Mouse (Mus musculus) neural tube, embryonic 14.5 days (tissue): ENCODE data around the gene Clk2. TPM values are rescaled to one million over a fixed set of nuclear protein-coding genes. Genes with fewer than 3 reads are reported as not detected.
A peak's percentile ranks its signal among the peaks of the same experiment; 100 is the strongest.

Experiments used
- ATAC-seq: fragments of 200-750 bp; cut with Nextera tagmentation; 2 replicates; pipeline ENCODE4 v1.8.0; 2017; ENCODE audit warnings: low read depth, mild to moderate bottlenecking, moderate TSS enrichment, moderate library complexity
- H3K27ac ChIP-seq: fragments of 300-500 bp; sonication (generic); 2 replicates; pipeline ENCODE4 v1.5.1; 2014; ENCODE audit warnings: low read depth, mild to moderate bottlenecking, control low read depth, low read length, moderate library complexity, mixed read lengths
- H3K27me3 ChIP-seq: fragments of 300-500 bp; sonication (generic); 2 replicates; pipeline ENCODE4 v1.6.1; 2014; ENCODE audit warnings: low read length; ENCODE audit not compliant: control insufficient read depth, insufficient read depth
- H3K36me3 ChIP-seq: fragments of 300-500 bp; sonication (generic); 2 replicates; pipeline ENCODE4 v1.6.1; 2014; ENCODE audit warnings: low read length, mixed read lengths; ENCODE audit not compliant: control insufficient read depth, insufficient read depth
- H3K4me1 ChIP-seq: fragments of 300-500 bp; sonication (generic); 2 replicates; pipeline ENCODE4 v1.6.1; 2014; ENCODE audit warnings: low read length; ENCODE audit not compliant: control insufficient read depth, insufficient read depth
- H3K4me2 ChIP-seq: fragments of 300-500 bp; sonication (generic); 2 replicates; pipeline ENCODE4 v1.6.1; 2014; ENCODE audit warnings: mild to moderate bottlenecking, low read depth, low read length, control low read depth
- H3K4me3 ChIP-seq: fragments of 300-500 bp; sonication (generic); 2 replicates; pipeline ENCODE4 v1.5.1; 2014; ENCODE audit warnings: low read depth, low read length, control low read depth, mixed read lengths
- H3K9ac ChIP-seq: fragments of 300-500 bp; sonication (generic); replicated peaks from 2 replicates; pipeline ENCODE4 v1.6.1; 2014; ENCODE audit warnings: low read depth, mild to moderate bottlenecking, control low read depth, low read length, mixed read lengths
- H3K9me3 ChIP-seq: fragments of 300-500 bp; sonication (generic); 2 replicates; pipeline ENCODE4 v1.6.1; 2016; ENCODE audit warnings: low read length; ENCODE audit not compliant: control insufficient read depth
- WGBS: fragments of 180-500 bp; shearing (Covaris S2); extraction: QIAGEN DNeasy Blood & Tissue Kit; methylation state at CpG from one replicate; pipeline ENCODE4 v1.1.7; 2014; 5-methylcytosine and 5-hydroxymethylcytosine counted together
- polyA plus RNA-seq: library from polyadenylated mRNA; unstranded; fragments of >200 nt; fragmentation: Nextera tagmentation; extraction: Ambion mirVana; gene quantifications from 2 replicates; pipeline ENCODE4 v1.2.1, GENCODE M21; 2014

Clk2 gene
- polyA plus RNA-seq, 1 experiment from 2014 or later = 19.6 TPM

GRCm38 (mm10) chr3:89208075-89208657, 43.6 kb downstream of the Clk2 start:
- 93% methylated on average over 13 of the region's 13 CpGs for WGBS
- H3K36me3 ChIP-seq = peaks cover 65% of the 10 kb centered on the region
- no peaks in the 10 kb centered on the region for H3K27me3 ChIP-seq
- H3K9me3 ChIP-seq = no peaks in the 10 kb centered on the region
- no peak overlapping the region for H3K4me3 ChIP-seq
- H3K9ac ChIP-seq = no peak overlapping the region
- ATAC-seq = no peak
- no peak overlapping the region for H3K4me2 ChIP-seq
- H3K4me1 ChIP-seq = peaks cover 10% of the 10 kb centered on the region
- no peak overlapping the region for H3K27ac ChIP-seq

- WGBS = 87% methylated on average over 6 of the region's 6 CpGs
- Histone ChIP-seq H3K9me3 (no peaks in the 10 kb centered on the region), H3K9ac (no peak overlapping the region), H3K27me3 (peaks cover 2% of the 10 kb centered on the region; the same call in 1 of the 2 replicates), H3K4me1 (peaks cover 7% of the 10 kb centered on the region), H3K36me3 (peaks cover 65% of the 10 kb centered on the region), H3K4me2 (no peak overlapping the region), H3K27ac (no peak overlapping the region), H3K4me3 (no peak overlapping the region)
- no peak for ATAC-seq
Observed at GRCm38 (mm10) chr3:89208736-89209135, 44.1 kb downstream of the Clk2 start.

GRCm38 (mm10) chr3:89209731-89210130, 45.1 kb downstream of the Clk2 start:
- H3K9me3 ChIP-seq = no peaks in the 10 kb centered on the region
- H3K9ac ChIP-seq = no peak overlapping the region
- H3K4me1 ChIP-seq = peaks cover 7% of the 10 kb centered on the region
- peaks cover 3% of the 10 kb centered on the region; the same call in 1 of the 2 replicates for H3K27me3 ChIP-seq
- H3K4me3 ChIP-seq = no peak overlapping the region
- no peak overlapping the region for H3K27ac ChIP-seq
- H3K36me3 ChIP-seq = peaks cover 56% of the 10 kb centered on the region
- H3K4me2 ChIP-seq = no peak overlapping the region
- ATAC-seq = no peak
- 95% methylated on average over 7 of the region's 7 CpGs for WGBS

- no peak for ATAC-seq
- H3K4me3 ChIP-seq = no peak overlapping the region
- peaks cover 3% of the 10 kb centered on the region; the same call in 1 of the 2 replicates for H3K27me3 ChIP-seq
- no peak overlapping the region for H3K27ac ChIP-seq
- peaks cover 53% of the 10 kb centered on the region for H3K36me3 ChIP-seq
- H3K4me1 ChIP-seq = peaks cover 10% of the 10 kb centered on the region
- H3K9ac ChIP-seq = no peak overlapping the region
- H3K4me2 ChIP-seq = no peak overlapping the region
- 84% methylated on average over 13 of the region's 13 CpGs for WGBS
- no peaks in the 10 kb centered on the region for H3K9me3 ChIP-seq
Observed at GRCm38 (mm10) chr3:89210162-89210561, 45.6 kb downstream of the Clk2 start.

GRCm38 (mm10) chr3:89210731-89211130, 46.1 kb downstream of the Clk2 start:
- Histone ChIP-seq H3K36me3 (peaks cover 53% of the 10 kb centered on the region), H3K9me3 (no peaks in the 10 kb centered on the region), H3K4me3 (no peak overlapping the region), H3K27me3 (peaks cover 3% of the 10 kb centered on the region; the same call in 1 of the 2 replicates), H3K9ac (no peak overlapping the region), H3K4me1 (peaks cover 16% of the 10 kb centered on the region), H3K27ac (no peak overlapping the region), H3K4me2 (no peak overlapping the region)
- no peak for ATAC-seq
- 82% methylated on average over 7 of the region's 7 CpGs for WGBS

GRCm38 (mm10) chr3:89213803-89214530, 49.4 kb downstream of the Clk2 start:
- ATAC-seq = peak; percentile 88
- Histone ChIP-seq H3K9me3 (no peaks in the 10 kb centered on the region), H3K4me3 (peak overlapping the region; percentile 75), H3K9ac (peak overlapping the region; percentile 82), H3K27ac (peak overlapping the region; percentile 95), H3K27me3 (peaks cover 3% of the 10 kb centered on the region; the same call in 1 of the 2 replicates), H3K4me1 (peaks cover 19% of the 10 kb centered on the region), H3K4me2 (peak overlapping the region; percentile 79), H3K36me3 (peaks cover 24% of the 10 kb centered on the region)
- WGBS = under 1% methylated on average over 69 of the region's 69 CpGs

- peak within 1 kb of the TSS; percentile 82 for H3K9ac ChIP-seq
- peak within 1 kb of the TSS; percentile 79 for H3K4me2 ChIP-seq
- H3K4me3 ChIP-seq = peak within 1 kb of the TSS; percentile 75
- H3K36me3 ChIP-seq = peaks cover 15% of the 10 kb centered on the region
- ATAC-seq = peak; percentile 13; the same call in 1 of the 2 replicates
- peak within 1 kb of the TSS; percentile 95 for H3K27ac ChIP-seq
- WGBS = 2% methylated on average over 19 of the region's 19 CpGs
- H3K9me3 ChIP-seq = no peaks in the 10 kb centered on the region
- peaks cover 19% of the 10 kb centered on the region for H3K4me1 ChIP-seq
- H3K27me3 ChIP-seq = peaks cover 3% of the 10 kb centered on the region; the same call in 1 of the 2 replicates
Observed at GRCm38 (mm10) chr3:89214681-89215411, 50.3 kb downstream of the Clk2 start, which contains the start of gene Thbs3. Gene Thbs3 (plus strand): TSS chr3:89215180.

GRCm38 (mm10) chr3:89215853-89216252, 51.3 kb downstream of the Clk2 start:
- peaks cover 3% of the 10 kb centered on the region; the same call in 1 of the 2 replicates for H3K27me3 ChIP-seq
- H3K27ac ChIP-seq = peak overlapping the region; percentile 95
- peak; percentile 33 for ATAC-seq
- WGBS = 3% methylated on average over 6 of the region's 6 CpGs
- peaks cover 19% of the 10 kb centered on the region for H3K4me1 ChIP-seq
- H3K9me3 ChIP-seq = no peaks in the 10 kb centered on the region
- H3K4me2 ChIP-seq = peak overlapping the region; percentile 79
- H3K9ac ChIP-seq = peak overlapping the region; percentile 82; the same call in 1 of the 2 replicates
- H3K36me3 ChIP-seq = peaks cover 5% of the 10 kb centered on the region; the same call in 1 of the 2 replicates
- peak overlapping the region; percentile 75 for H3K4me3 ChIP-seq
